Mouse (Mus musculus) layer of hippocampus, adult 8-10 months (tissue): ENCODE measurements around the gene Hist2h2aa2. TPM values are rescaled to one million over a fixed set of nuclear protein-coding genes. Genes with fewer than 3 reads are reported as not detected.
"Not testable (repeated sequence)": the region's sequence is repeated elsewhere in the genome, so short reads cannot be mapped to it uniquely, and the experiment has no call there.

Experiments used
- DNase-seq, 2 experiments: peaks; one replicate each; pipeline ENCODE4 v3.0.0; 2022; ENCODE audit warnings: low spot score in 2 of 2
- microRNA-seq, 2 experiments: library from miRNA; unstranded; fragments of <30 nt; microRNA quantifications; one replicate each; pipeline ENCODE4 v1.2.0; 2022
- total RNA-seq, 4 experiments: library from RNA; stranded (reverse); gene quantifications; 2 replicates each; pipeline ENCODE4 v1.2.4; 2022

Gene Hist2h2aa2
- total RNA-seq, 4 experiments from 2014 or later = 165 to 230 (median 195) TPM

GRCm38 (mm10) chr3:96198601-96199251 lies 41.4 kb downstream of the Hist2h2aa2 start:
- not testable (repeated sequence) for DNase-seq

GRCm38 (mm10) chr3:96198181-96198580 lies 41.9 kb downstream of the Hist2h2aa2 start:
- DNase-seq = no peak

GRCm38 (mm10) chr3:96197129-96197749 lies 42.8 kb downstream of the Hist2h2aa2 start:
- peak; percentile 91 to 95 for DNase-seq

- no peak for DNase-seq
Observed at GRCm38 (mm10) chr3:96196437-96197128, 43.5 kb downstream of the Hist2h2aa2 start.

- DNase-seq = no peak
Observed at GRCm38 (mm10) chr3:96195616-96196313, 44.3 kb downstream of the Hist2h2aa2 start.

- no peak for DNase-seq
Observed at GRCm38 (mm10) chr3:96194966-96195365, 45.1 kb downstream of the Hist2h2aa2 start.

- no peak for DNase-seq
Observed at GRCm38 (mm10) chr3:96192977-96193376, 47.1 kb downstream of the Hist2h2aa2 start.

Small RNAs within 50 kb of the gene (microRNA-seq; reads per million reads assigned to microRNA genes)
- 0 reads per million in 2 experiments for gene Gm44492
- 0 reads per million in 2 experiments for gene Gm47311
- gene Gm47313 = 0 reads per million in 2 experiments

Other genes starting within 250 kb of the Hist2h2aa2 start
- 10 to 100 TPM; 42.0 to 70.1 (median 52.4) TPM for gene Plekho1, start 244.3 kb downstream of the Hist2h2aa2 start, total RNA-seq
- gene Vps45, start 181.8 kb downstream of the Hist2h2aa2 start, total RNA-seq = 10 to 100 TPM; 42.9 to 55.4 (median 51.6) TPM
- gene Otud7b, start 135.7 kb downstream of the Hist2h2aa2 start, total RNA-seq = 10 to 100 TPM; 38.1 to 40.1 (median 38.9) TPM
- 1 to 10 TPM; 6.5 to 9.4 (median 7.8) TPM for gene Mtmr11, start 78.3 kb downstream of the Hist2h2aa2 start, total RNA-seq
- 10 to 100 TPM; 39.8 to 49.2 (median 45.5) TPM for gene Sf3b4, start 67.9 kb downstream of the Hist2h2aa2 start, total RNA-seq
- gene Sv2a, start 59.1 kb downstream of the Hist2h2aa2 start, total RNA-seq = 100 to 1,000 TPM; 365 to 380 (median 374) TPM
- gene Bola1, start 20.6 kb downstream of the Hist2h2aa2 start, total RNA-seq = 10 to 100 TPM; 13.1 to 20.2 (median 15.3) TPM
- 10 to 100 TPM in 1 of 4 experiments, 1 to 10 TPM in 3; 7.7 to 10.8 (median 8.0) TPM for gene Hist2h2ab, start 20.4 kb downstream of the Hist2h2aa2 start, total RNA-seq
- gene Hist2h2ac, start 19.4 kb downstream of the Hist2h2aa2 start, total RNA-seq = 10 to 100 TPM; 18.7 to 30.3 (median 29.3) TPM
- 1 to 10 TPM; 6.3 to 8.1 (median 7.5) TPM for gene Hist2h2be, start 19.2 kb downstream of the Hist2h2aa2 start, total RNA-seq
- gene Hist2h3c2, start 1.1 kb downstream of the Hist2h2aa2 start, total RNA-seq = 1 to 10 TPM; 6.1 to 7.7 (median 6.7) TPM
- gene Hist2h2aa1, start 5.2 kb upstream of the Hist2h2aa2 start, total RNA-seq = 1 to 10 TPM in 3 of 4 experiments, not detected in 1; 3.4 to 9.9 (median 4.4) TPM
- gene Hist2h3c1, start 6.4 kb upstream of the Hist2h2aa2 start, total RNA-seq = not detected
- gene Hist2h4, start 23.0 kb upstream of the Hist2h2aa2 start, total RNA-seq = 10 to 100 TPM; 25.1 to 32.1 (median 27.3) TPM
- gene Hist2h3b, start 28.4 kb upstream of the Hist2h2aa2 start, total RNA-seq = 10 to 100 TPM; 32.1 to 53.8 (median 35.1) TPM
- 100 to 1,000 TPM; 106 to 143 (median 138) TPM for gene Hist2h2bb, start 29.5 kb upstream of the Hist2h2aa2 start, total RNA-seq
- gene Fcgr1, start 53.7 kb upstream of the Hist2h2aa2 start, total RNA-seq = 1 to 10 TPM; 2.5 to 9.1 (median 5.3) TPM
- not detected for gene BC107364, start 212.0 kb upstream of the Hist2h2aa2 start, total RNA-seq